Mouse (Mus musculus): ENCODE results near the gene Dnmt3c.

Gene Dnmt3c

DNA sequence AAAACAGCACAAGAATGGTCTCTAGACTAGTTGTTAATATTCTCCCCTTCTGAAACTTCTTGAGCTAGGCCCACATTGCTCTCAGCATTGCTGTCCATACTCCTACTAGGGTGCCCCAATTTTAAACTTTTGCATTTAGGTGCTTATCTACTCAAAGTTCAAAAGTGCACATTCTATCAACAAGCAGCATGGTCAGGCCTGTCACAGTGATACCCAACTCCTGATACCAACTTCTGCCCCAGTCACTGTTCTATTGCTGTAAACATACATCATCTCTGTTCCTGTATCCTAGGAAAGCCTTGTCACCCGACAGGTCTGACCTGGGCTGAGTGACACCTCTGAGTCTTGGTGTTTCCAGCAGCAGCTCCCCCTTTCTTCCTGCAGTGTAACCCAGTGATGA lies 26.6 kb downstream of the Dnmt3c start:
- no peak for DNase-seq

DNA sequence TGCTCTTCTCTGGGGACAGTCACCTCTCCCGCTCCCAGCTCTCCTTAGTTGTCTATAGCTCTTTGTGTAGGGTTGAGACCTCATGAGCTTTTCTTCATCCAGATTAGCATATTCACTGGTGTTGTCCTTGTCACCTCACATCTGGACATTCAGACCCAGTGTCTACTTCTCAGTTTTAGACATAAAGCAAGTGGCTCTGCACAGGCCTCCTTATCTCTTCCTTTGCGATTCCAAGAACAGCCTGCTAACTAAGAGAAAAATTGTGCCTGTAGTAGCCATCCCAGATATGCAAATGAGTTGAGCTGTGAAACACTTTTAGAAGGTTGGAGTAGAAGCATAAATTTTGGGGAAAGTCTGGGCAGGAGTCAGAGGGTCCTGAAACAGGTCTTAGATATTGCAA lies 28.0 kb downstream of the Dnmt3c start:
- no peak for DNase-seq

DNA sequence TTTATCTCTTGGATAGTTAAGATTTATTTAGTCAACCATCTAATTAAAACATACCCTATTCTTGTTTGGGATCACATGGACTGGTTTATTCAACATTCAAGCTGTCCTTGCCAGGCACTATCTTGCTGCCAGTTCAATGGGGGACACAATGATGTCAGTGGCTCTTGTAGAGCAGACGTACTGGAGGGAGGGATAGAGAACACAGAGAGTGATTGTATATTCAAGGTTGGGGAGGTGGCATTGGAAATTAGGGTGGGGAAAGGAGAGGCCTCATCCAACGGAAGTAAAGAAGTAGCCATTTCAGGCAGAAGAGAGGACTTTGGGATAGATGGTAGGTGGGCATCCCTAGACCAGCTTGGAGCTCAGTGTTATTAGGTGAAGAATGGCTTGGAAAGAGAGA lies 28.4 kb downstream of the Dnmt3c start:
- DNase-seq, result no peak

DNA sequence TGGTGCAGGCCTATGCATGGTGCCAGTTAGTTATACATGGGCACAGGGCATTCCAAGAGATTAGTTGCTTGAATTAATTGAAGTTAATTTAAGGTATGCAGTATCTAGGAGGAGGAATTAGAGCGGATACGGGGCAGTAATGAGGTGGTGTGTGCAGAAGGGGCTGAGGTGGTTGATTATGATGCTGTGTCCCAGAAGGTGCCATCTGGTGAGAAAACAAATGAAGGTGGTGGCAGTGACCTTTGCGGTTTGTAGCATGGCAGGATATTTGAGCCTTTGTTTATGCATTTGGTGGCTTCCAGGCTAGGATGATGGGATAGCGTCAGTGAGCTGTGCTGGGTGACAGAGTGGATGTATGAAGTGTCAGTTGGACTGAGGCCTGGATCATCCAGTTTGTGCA lies 28.8 kb downstream of the Dnmt3c start:
- DNase-seq, result no peak

DNA sequence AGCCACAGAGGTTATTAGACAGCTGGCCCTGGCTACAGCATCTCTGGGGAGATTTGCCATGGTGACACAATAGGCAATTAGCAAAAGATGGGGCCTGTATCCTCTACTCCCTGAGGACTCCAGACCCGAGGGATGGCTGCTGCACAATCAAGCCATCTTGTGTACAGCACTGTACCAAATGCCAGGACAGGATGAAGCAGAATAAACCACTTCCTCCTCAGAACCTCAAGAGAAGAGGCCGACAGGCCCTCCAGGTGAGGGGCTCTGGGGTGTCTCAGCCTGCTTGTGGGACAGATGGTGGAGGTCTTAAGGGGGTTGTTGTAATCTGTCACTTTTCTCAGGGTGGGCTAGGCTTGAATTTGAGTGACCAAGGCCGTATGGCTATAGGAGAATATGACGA lies 37.6 kb downstream of the Dnmt3c start:
- no peak for DNase-seq

DNA sequence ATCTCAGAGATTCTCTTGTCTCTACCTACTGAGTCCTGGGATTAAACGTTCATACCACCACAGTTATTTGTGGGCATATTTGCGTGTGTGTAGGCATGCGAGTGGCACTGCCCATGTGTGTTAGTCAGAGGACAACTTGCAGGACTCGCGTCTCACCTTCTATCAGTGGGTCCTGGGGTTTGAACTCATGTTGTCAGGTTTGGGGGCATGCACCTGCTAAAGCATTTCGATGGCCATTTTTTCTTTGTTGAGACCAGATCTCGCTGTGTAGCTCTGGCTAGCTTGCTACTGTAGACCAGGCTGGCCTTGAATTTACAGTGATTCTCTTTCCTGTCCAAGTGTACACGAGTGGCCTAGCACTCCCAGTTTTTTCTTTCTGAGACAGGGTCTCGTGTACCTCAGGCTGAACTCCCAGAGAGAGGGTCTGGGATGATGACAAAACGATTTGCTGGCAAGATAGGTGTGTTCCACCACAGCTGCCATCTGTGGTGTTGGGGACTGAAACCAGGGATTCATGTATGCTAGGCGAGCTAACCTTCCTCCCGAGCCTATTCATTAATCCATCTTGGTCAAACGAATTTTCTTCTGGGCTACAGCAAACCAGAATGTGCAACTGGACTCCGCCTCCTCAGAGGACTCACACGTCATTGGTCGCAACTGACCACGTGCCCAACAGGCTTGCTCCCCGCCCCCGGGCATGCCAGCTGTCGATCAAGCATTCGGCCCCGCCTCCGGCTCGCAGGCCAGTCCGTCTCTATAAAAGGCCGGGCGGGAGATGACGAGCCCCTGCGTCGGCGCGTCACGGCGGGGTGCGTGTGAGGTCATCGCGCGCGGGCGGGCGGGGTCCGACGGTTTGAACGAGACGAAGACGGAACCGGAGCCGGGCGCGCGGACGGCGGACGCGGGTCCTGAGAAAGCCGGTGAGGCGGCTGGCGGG lies 44.3 kb downstream of the Dnmt3c start, which contains the start of gene Mapre1:
TSS of gene Mapre1 (plus strand) at position 775 of the 937 bp plus-strand sequence.
- DNase-seq, result peak; percentile 100

DNA sequence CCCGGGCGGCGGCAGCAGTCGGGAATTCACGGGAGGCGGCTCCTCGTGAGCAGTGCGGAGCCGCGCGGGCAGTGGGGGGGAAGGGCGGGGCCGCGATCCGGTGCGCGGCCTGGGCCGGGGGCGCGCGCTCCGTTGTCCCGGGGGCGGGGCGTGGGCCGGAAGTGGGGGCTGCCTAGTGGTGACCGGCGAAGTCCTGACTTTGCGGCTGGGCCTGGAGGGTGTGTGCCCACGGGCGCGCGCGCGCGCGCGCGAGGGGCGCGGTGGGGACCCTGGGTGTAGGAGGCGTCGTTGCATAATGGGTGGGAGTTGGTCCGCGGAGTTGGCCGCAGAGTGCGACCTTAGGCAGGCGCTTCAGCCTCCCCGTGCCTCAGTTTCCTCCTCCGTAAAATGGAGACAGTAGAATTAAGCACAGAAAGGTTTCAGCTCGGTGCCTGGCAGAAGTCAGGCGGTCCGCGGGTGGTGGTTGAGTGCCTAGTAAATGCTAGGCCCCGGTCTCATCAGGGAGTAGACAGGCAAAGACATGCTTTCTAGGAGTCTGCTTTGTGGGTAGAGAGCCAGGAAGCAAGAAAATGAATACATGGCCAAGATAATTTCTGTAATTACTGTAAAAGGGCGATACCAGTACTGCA lies 45.1 kb downstream of the Dnmt3c start:
- DNase-seq, result peak; percentile 88 to 91

DNA sequence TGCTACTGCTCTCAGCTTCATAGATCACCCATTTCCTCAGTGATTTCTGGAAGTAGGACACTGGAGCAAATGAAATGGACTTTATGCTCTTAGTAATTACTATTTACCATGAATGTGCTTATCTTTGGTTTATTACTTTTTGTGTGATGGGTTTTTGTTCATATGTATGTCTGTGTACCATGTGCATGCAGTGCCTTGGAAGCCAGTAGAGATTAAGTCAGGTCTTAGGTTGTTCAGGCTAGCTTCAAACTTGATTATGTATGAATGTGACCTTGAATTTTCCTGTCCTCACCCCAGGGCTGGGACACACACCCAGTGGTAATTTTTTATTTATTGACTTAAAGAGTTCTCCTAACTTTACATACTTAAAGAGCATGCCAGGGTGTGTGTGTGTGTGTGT lies 51.5 kb downstream of the Dnmt3c start:
- DNase-seq, result no peak

DNA sequence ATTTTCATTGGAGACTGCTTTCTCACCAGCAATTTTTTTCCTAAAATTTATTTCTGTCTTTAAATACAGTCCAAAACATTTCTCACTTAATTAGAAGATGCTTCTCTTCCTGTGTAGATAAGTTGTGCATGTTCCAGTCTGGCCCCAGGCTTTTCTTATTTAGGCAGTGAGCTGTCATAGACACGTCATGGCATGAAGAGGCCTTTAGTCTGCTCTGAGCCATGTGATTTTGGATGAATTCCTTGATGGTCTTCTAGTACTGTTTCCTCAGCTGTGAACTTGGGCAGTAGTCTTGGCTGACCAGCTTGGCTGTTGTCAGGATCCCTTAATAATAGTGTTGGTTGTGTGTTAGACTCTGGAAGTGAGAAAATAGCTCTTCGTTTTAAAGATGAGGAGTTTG lies 53.9 kb downstream of the Dnmt3c start:
- peak; percentile 12 to 23 for DNase-seq

DNA sequence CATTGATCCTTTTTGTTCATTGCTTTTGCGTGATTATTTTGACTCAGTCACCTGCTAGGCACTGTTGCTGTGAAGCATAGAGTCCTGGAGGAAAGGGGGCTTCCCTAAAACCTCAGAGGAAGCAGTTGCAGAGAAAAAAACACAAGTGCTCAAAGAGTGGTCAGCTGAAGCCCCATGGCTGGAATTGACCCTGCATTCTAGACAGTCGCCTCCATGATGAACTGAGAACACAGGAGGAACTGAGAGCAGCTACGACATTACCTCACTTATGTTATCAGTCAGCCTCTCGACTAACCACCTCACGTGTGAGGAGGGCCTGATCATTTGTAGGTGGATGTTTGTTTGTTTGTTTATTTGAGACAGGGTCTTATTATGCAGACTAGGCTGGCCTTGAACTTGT lies 65.7 kb downstream of the Dnmt3c start:
- DNase-seq, result no peak

DNA sequence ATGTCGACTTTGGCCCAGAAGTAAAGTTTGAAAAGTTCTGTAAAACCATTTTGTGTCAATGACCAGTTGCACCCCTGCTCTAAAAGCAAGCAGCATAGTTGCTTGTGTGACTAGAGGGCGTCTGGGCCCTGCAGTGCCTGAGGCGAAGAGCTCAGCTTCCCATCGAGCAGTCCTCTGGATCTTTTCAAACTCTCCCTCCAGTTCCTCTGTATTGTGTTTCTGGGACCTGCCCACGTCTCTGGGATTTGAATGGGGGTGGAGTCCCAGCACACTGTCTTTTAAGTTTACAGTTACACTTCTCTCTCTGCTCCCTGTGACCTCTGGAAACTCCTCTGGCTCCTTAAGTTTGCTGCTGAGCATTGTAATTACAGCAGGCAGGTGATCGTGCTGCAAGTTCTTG lies 71.0 kb downstream of the Dnmt3c start:
- DNase-seq, result no peak

DNA sequence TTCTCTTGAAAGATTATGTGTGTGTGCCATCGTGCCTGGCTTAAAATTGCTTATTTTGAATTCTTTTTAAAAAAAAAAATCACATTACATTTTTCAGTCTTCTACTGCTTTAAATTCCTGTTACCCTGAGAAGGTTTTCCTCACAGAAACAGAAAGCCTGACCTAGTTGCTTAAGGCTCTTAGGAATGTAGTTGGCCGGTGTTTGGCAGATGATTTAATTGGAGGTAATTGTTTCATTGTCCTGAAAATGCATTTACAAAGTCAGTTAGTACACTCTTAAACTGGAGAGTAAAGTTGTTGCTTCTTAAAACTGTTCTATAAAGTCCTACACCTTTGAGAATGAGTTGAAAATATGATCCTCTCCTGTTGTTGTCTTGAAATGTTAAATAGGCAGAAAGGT lies 72.4 kb downstream of the Dnmt3c start:
- DNase-seq, result no peak

DNA sequence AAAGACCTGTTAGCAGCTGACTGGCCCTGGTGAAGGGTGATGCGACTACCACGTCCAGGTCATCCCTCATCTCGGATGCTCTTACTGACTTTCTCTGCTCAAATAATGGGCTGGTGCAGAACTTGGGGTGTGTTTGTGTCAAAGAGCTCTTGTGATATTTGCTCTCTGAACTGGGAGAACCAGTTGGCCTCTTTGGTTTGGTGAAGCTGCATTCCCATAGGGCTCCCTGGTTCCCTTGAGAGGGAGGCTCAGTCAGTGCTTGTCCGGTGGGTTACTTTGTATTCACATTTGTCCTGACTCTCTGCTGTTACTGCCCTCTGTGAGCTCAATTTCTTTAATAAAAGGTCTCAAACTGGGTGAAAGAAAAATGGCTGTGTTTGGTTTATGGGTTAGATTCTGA lies 76.5 kb downstream of the Dnmt3c start:
- DNase-seq, result no peak

DNA sequence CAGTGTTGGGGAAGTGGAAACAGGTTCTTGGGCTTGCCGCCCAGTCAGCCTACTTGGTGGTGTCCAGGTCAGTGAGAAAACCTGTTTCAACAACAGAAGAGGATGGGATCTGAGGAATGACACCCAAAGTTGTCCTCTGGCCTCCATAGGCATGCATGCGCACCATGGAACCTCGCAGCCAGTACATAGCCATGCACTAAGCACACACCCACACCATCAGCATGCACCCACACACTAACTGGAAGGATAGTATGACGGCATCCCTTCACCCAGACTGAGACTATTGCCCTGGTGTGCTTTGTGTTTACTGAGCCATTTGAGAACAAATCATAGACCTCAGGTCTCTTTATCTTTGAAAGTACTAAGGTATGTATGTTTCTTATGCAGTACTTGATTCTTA lies 79.0 kb downstream of the Dnmt3c start:
- no peak for DNase-seq

DNA sequence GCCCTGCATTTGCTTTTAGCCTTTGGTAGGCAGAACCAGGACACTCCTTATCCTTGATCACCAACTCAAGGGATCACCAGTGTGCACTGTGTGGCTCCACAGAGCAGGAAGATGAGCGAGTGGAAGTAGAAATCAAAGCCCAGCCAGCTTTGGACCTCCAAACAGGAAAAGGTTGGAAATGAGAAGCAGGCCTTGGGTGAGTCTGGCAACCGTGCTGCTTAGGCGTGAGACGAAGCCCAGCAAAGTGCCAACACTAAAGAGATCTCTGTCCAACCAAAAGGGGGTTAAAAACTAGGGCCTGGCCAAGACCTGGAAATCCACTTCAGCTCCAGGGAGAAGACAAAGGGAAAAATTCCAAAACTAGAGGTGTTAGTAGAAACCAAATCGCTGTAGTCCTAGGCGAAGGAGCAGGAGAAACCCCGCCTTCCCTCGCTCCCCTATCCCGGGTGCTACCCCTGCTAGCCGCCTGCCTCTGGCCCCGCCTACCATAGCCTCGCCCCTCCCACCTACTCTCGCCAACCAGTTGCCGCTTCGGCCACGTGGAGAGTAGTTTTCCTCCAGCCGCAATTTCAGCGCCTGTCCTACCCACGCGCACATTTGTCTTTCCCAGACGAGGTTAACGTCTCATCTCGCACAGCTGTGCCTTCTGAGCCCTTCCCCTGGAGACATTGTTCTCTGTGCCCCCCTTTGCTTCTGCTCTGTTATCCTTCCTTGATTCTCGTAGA lies 82.3 kb downstream of the Dnmt3c start:
- DNase-seq, result peak; percentile 87 to 88
